Mouse (Mus musculus) liver, embryonic 14.5 days (tissue): Measurements from ENCODE around the gene Tomm40.

ENCODE experiments used
- CTCF ChIP-seq: IDR thresholded peaks from 2 replicates; pipeline ENCODE4 v1.5.1; 2016; ENCODE audit warnings: antibody characterized with exemption, low read depth, control low read depth
- EP300 ChIP-seq: IDR thresholded peaks from 2 replicates; pipeline ENCODE4 v1.6.1; 2016; ENCODE audit warnings: antibody characterized with exemption, low read depth

DNA sequence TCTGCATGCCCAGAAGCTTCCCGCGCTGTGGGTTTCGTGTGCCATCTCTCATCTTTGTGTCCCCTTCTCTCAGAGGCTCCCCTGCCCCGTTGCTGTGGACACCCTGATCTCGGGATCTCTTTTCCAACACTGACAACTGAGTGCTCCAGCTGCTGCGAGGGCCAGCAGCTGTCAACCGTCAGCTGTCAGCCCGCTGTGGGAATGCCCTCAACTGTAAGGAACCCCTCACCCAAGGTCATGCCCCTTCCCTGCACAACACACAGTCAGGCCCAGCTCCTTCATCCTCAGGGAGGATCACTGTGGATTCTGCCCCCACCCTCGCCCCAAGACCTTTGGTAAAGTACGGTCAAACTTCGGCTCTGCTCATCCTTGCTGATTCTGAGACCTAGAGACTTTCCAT lies 47.0 kb upstream of the Tomm40 start:
- TF ChIP-seq CTCF = no peak
- TF ChIP-seq EP300 = no peak
